Mouse (Mus musculus) cerebellum, adult 18-20 months (tissue): ENCODE results near the gene A730049H05Rik.
A peak's percentile ranks its signal among the peaks of the same experiment; 100 is the strongest.

Experiments
- DNase-seq, 2 experiments: peaks; one replicate each; pipeline ENCODE4 v3.0.0; 2021

A730049H05Rik gene

GRCm38 (mm10) chr6:92816311-92816751 is at the start of gene A730049H05Rik:
A730049H05Rik (plus strand) TSS chr6:92816478.
- DNase-seq: no peak

- peak; percentile 14 for DNase-seq
These were observed 39.9 kb upstream of the A730049H05Rik start for GRCm38 (mm10) chr6:92776356-92776755.

GRCm38 (mm10) chr6:92779140-92779934 is 36.9 kb upstream of the A730049H05Rik start:
- DNase-seq: no peak

GRCm38 (mm10) chr6:92779935-92780205 is 36.4 kb upstream of the A730049H05Rik start:
- DNase-seq: no peak

GRCm38 (mm10) chr6:92781446-92781845 is 34.8 kb upstream of the A730049H05Rik start:
- DNase-seq: no peak

- peak; percentile 15 to 48 for DNase-seq
These were observed 31.5 kb upstream of the A730049H05Rik start for GRCm38 (mm10) chr6:92784782-92785181.

- no peak for DNase-seq
These were observed 29.4 kb upstream of the A730049H05Rik start for GRCm38 (mm10) chr6:92786701-92787375.

GRCm38 (mm10) chr6:92787376-92787712 is 28.9 kb upstream of the A730049H05Rik start:
- DNase-seq: peak; percentile 60 to 74

GRCm38 (mm10) chr6:92793804-92794203 is 22.5 kb upstream of the A730049H05Rik start:
- no peak for DNase-seq

GRCm38 (mm10) chr6:92801462-92801861 is 14.8 kb upstream of the A730049H05Rik start:
- DNase-seq: no peak

- no peak for DNase-seq
These were observed 13.9 kb upstream of the A730049H05Rik start for GRCm38 (mm10) chr6:92802421-92802820.

GRCm38 (mm10) chr6:92803213-92803612 is 13.1 kb upstream of the A730049H05Rik start:
- no peak for DNase-seq

- DNase-seq: no peak
These were observed 11.9 kb upstream of the A730049H05Rik start for GRCm38 (mm10) chr6:92804254-92804971.

GRCm38 (mm10) chr6:92809818-92810217 is 6.5 kb upstream of the A730049H05Rik start:
- DNase-seq: no peak

- DNase-seq: no peak
These were observed 5.7 kb upstream of the A730049H05Rik start for GRCm38 (mm10) chr6:92810628-92811027.

- DNase-seq: no peak
These were observed 4.7 kb upstream of the A730049H05Rik start for GRCm38 (mm10) chr6:92811566-92811965.

- DNase-seq: peak; percentile 23 to 32
These were observed 3.4 kb upstream of the A730049H05Rik start for GRCm38 (mm10) chr6:92812702-92813370.

GRCm38 (mm10) chr6:92817661-92818060 is 1.4 kb downstream of the A730049H05Rik start:
- DNase-seq: no peak

- DNase-seq: no peak
These were observed 5.3 kb downstream of the A730049H05Rik start for GRCm38 (mm10) chr6:92821606-92822005.

GRCm38 (mm10) chr6:92822006-92822405 is 5.7 kb downstream of the A730049H05Rik start:
- DNase-seq: no peak

- DNase-seq: no peak
These were observed 7.7 kb downstream of the A730049H05Rik start for GRCm38 (mm10) chr6:92823991-92824390.

- no peak for DNase-seq
These were observed 10.3 kb downstream of the A730049H05Rik start for GRCm38 (mm10) chr6:92826561-92826960.

- DNase-seq: no peak
These were observed 11.1 kb downstream of the A730049H05Rik start for GRCm38 (mm10) chr6:92827360-92827759.
